Mouse (Mus musculus) frontal cortex, postnatal 10 days (tissue): ENCODE data around the gene Padi6.
A peak's percentile ranks its signal among the peaks of the same experiment; 100 is the strongest.

Experiments used
- DNase-seq, 2 experiments: peaks; one replicate each; pipeline ENCODE4 v3.0.0; 2022; ENCODE audit warnings: low spot score in 2 of 2, mixed read lengths in 1 of 2

Gene Padi6

DNA sequence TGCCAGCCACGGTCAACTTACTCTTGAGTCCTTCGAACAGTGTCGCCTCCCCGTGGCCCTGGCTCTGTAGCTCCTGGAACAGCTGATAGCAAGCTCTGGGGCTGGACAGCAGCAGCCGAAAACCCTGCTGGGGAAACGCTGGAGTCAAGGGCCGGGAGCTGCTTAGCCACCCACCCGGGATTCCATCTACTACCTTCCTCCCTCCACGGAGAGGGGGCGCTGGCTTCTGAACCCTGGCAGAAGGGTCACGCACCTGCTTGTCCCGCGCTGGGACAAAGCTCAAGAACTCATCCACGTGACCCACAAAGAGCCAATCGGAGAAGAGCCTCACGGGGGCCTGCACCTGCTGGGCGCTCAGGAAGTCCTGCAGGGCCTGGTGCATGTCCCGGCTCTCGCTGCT is 7.9 kb upstream of the Padi6 start:
- DNase-seq, result no peak

DNA sequence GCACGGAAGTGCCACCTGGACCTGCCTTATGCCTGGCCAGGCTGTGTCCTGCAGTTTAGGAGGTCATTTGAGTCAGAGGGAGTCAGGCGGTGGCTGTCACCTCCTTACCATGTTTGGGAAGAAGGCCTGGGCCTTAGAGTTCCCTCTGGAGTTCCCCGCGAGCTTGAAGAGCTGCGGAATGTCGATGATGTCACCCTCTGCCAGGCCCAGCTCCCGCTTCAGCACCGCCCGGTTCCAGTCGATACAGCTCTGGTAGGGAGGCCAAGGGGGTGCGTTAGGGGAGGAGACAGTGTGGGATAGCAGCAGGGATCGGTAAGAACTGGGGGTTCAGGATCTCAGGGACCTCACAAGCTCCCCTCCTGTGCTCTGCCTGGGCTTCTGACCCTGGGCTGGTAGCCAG is 5.5 kb upstream of the Padi6 start:
- no peak for DNase-seq

DNA sequence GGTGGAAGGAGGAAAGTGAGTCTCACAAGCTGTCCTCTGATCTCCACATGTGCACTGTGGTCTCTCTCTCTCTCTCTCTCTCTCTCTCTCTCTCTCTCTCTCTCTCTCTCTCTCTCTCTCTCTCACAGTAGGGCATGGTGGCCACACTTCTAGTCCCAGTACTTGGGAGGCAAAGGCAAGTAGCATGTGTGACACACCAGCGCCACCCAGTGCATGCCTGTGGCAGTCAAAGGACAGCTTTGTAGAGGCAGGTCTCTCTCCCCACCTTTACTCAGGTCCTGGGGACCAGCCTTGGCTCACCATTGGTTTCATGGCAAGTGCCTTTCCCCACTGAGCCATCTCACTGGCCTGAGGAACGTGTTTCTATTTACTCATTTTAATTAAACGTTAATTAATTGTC is 2.2 kb upstream of the Padi6 start:
- DNase-seq, result peak in 1 of 2 experiments; percentile 36

DNA sequence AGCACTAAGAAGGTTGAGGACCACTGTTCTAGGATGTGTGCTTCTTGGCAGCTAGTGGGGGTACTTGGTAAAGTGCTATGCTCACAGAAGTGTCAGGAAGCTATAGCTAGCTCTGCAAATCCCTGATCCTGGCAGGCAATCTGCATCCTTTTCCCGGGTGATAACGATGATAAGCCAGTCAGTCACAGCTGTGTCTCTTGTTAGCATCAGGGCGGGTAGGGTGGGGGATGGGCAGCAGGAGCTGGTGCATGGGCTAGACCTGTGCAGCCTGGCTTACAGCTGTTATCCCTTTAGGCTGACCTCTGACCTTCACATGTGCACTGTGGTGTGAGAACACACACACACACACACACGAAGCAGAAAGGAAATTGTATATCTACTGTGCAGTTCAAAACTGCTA is 643 bp upstream of the Padi6 start:
- DNase-seq, result no peak

DNA sequence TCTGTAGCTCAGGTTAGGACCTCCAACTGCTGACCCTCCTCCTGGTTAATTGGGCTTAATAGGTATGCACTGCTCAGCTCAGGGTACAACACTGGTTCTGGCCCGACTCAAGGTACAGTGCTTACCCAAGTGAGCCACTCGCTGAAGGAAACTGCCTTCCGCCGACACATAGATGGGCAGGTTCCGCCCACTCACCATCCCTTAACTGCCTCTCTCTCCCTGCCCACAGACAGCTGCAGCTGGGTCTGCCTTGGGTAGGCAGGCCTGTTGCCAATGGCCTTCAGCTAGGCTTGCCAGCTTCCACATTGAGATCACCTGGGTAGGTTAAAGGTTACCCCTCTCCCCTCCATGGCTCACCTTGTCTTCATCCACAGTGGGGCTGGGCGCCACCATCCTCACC is 1.0 kb downstream of the Padi6 start:
- no peak for DNase-seq

DNA sequence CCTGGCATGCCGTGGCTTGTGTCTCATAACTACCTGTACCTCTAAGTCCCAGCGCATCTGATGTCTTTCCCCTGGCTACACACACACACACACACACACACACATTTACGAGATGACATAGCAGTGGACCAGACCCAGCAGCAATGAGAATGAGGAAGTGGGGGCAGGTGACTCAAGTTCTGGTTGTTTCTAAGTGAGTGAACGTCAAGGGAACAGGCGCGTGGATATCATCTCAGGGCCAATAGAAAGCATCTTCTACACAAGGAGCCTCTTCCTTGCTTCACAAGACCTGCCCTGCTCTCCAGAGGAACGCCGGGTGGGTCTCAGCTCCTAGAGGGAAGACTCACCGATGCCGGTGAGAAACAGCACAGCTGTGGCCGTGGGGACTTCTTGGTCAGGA is 1.8 kb downstream of the Padi6 start:
- no peak for DNase-seq

DNA sequence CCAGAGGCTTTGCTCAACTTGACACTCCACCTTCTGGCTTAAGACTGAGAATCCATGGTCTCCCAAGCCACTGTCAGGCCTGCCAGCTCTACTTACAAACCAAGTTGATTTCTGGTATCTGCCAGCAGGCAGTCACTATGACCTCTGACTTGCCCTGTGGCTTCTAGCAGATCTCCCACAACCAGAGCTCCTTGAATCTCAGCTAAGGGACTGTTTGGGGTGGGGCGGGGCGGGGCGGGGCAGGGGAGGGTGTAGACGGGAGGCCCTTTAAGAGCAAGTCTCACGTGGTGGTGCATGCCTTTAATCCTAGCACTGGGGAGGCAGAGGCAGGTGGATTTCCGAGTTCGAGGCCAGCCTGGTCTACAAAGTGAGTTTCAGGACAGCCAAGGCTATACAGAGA is 9.6 kb downstream of the Padi6 start:
- DNase-seq, result no peak

DNA sequence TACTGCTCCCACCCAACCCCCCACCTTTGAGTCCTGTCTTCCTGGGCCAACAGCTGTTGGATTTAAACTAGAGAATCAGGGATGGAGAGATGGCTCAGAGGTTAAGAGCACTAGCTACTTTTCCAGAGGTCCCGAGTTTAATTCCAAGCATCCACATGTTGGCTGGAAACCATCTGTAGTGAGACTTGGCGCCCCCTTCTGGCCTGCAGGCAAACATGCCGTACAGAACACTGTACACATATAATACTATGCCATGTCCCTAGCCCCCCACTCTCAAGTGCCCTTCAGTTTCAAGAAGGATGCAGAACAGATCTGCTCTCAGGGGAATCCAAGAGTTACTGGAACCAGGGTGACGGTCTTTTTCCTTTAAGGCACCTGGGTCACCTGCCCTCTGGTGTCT is 10.8 kb downstream of the Padi6 start:
- DNase-seq, result no peak

DNA sequence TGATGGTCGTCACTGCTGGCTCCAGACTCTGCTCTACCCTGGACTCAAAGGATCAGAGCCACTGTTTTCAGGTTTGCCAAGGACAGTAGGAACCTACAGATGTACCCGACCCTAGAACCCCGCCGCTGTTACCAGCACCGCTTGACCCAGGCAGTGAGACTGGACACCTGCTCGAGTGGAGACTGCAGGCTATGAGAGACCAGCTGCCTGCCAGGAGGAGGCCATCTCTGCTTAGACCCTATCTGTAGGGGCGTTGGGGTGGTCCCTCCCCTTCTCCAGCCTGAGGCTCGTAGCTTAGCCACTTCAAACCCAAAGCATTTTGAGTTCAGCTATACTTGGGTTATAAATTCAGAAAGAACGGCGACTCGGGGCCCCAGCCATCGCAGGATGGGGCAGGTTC is 15.5 kb downstream of the Padi6 start:
- no peak for DNase-seq

DNA sequence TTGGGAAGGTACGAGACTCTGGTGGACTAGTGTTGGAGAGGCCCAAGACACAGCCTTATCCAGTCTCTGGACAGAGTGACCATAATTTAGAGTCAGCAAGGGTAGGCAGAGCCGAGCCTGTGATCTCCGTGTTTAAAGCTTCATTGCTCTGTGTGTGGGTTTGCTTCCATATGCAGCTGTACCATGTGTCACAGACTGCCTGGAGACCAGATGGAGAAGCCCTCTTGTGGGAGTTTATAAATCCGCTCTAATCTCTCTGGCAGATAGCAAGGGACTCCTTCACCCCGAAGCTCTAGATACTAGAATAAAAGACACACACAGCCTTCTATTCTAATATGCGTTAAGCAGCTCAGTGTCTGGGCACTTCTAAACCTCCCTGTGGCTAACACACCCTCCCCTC is 17.7 kb downstream of the Padi6 start:
- DNase-seq, result no peak

DNA sequence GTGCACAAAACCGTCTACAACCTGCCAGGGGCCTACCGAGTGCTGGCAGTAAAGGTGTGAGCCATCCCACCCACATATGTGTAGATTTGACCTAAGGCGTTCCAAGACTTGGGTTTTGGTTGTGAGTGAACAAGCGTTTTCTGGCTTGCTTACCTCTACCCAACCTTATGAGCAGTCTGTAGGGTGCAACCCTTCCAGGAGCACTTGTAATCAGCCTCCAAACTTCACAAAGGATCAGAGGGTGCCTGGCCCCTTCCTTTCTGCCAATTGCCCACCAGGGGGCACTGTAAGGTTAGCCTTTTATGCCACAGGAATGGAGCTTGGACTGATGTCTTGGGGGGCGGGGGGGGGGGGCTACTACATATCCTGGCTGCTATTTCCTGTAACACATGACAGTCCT is 18.6 kb downstream of the Padi6 start:
- DNase-seq, result no peak

DNA sequence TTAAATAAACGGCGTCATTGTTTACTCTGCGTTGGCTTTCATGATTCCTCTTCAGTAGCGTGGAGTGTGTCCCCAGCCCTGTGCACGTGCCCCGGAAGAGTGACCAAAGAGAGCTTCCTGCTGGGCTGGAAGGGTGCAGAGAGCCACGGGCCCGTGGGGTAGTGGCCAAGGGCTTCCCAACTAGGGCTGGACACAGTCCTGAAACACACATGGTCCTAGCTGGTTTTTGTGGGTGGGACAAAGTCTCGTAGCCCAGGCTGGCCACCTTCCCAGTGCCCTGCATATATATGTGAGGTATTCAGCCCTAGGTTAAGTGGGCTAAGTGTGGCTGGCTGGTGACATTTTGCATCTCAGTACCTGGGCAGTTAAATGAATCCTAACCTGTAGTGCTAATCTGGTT is 19.3 kb downstream of the Padi6 start:
- no peak for DNase-seq

DNA sequence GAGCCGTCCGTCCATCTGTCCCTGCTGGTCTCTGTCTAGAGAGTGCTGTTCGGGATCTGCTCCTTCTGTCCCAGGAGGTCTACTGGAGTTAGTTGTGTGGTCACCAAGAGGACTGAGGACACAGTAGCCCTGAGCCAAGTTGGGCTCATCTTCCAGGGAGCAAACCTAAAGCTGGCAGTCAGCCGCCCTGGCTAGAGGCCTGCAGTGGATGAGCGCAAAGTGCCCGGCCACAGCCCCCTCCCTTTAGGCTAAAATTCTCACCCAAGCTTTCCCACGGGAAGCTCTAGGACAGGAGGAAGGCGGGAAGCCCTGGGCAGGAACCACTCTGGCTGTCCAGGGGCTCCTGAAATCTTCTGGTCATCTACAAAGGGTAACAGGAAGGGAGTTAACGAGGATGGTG is 19.7 kb downstream of the Padi6 start:
- no peak for DNase-seq

DNA sequence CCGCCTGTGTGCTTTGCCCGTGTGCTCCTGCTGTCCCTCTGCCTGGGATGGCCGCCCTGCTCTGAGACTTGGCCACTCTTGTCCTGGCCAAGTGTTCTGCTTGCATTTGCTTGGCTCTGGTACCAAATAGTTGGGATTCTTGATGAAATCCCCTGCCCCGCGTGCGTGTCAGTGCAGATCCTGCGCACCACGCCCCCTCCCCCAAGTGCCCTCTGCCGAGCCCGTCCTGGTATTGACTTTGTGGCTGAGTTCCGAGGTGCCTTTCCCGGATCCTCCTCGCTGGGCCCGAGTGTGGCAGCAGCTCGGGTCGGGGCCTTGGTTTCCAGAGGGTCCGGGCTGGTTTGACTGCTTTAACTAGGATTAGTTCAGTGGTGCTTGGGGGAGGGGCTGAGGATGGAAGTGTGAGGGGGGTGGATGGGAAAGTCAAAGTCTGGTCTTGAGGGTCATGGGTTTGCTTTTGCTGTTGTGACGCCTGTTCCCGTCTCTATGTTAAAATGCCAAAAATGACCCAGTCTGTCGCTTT is 20.4 kb downstream of the Padi6 start:
- no peak for DNase-seq

DNA sequence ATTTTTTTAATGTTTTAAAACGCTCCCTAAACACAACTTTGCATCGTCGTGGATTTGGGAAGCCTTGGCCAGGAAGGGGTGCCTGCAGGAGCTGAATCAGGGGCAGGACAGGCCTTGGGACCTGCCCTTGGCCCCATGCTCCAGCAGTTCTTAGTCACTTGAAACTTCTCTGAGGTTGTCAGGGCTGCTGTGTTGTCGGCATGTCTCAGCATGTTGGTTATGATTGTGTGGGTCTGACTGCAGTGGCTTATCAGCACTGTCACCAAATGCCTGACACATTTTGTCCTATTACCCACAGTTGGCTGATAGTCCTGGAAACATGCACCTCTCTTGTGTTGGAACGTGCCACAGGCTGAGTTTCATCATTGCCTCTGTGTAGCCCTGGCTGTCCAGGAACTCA is 22.4 kb downstream of the Padi6 start:
- no peak for DNase-seq

DNA sequence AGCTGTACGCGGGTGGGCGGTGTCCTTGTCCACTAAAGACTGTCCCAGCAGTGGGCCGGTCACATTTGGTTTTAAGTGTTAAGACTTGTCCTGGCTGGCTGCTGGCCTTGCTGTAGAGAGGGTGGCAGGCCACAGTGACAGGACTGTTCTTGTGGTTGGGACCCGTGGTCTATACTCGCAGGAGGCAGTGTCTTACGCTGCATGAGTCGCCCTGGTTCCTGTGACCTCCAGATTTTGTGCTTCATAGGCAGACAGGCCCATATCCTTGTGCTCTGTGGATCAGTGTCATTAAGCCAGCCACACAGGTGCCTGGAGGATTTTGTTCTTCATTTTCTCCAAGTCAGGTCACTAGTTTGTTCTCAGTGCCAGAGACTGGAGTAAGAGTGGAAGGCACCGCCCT is 24.0 kb downstream of the Padi6 start:
- DNase-seq, result no peak

DNA sequence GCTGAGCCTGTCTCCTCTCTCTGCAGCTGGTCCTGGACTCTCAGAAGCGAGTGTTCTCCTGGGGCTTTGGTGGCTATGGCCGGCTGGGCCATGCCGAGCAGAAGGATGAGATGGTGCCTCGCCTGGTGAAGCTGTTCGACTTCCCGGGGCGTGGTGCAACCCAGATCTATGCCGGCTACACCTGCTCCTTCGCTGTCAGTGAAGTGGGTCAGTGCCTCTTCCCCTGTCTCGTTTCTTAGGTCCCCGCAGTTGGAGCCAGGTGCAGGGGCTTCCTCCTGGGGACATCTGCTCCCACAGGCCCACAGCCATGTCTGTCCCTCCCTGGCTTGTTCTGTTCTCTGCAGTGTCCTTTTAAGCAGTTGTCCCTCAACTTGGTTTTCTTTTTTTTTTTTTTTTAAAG is 25.4 kb downstream of the Padi6 start:
- no peak for DNase-seq

DNA sequence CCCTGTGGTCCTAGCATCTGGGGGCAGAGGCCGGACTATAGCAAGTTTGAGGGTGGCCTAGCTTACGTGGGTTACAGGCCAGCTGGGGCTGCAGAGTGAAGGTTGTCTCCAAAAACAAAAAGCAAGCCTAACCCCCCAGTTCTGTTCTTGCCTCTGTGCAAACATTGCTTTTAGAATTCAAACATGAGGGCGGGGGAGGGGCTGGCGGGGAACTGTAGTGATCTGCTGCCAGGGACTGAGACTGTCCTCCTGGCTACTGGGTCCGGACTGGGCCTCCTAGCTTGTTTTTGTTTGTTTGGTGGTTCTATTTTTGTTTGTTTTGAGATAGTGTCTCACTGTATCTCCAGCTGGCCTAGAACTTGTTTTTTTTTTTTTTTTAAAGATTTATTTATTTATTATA is 27.9 kb downstream of the Padi6 start:
- no peak for DNase-seq

DNA sequence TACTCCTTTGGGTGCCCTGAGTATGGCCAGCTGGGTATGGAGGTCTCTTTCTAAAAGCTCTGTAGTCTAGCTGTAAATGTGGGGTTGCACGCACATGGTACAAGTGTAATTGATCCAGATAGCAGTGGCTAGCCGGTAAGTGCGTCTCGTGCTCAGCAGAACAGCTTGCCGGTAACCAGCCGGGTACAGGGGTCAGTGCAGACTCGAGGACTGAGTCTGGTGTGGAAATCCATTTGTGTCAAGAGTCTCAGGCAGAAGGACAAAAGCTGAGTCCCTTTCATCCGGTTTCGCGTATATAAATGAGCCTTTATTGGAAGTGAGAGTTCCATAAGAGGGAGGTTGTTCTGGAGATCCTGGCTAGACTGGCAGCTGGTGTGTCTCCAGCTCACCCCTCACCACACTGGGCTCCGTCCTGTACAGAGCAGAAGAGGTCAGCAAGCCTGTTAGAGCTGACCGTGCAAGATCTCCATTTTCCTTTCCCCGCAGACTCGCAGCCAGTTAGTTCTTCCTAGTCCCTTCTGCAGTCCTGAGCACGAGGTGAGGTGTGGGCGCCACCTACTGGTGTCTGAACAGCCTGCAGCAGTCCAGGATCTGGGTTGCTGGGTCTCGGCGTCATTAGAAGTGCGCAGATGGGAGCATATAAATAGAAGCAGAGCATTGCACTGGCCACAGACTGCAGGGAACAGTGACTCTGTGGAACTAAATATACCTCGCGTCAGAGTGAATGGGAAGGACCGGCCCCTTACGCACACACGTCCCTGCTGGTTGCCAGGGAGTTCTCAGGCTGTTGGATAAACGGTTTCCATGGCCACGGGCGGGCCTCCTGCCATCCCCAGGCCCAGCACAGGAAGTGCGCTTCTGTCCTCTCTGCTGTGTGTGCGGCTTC is 28.7 kb downstream of the Padi6 start:
- peak; percentile 93 to 96 for DNase-seq

DNA sequence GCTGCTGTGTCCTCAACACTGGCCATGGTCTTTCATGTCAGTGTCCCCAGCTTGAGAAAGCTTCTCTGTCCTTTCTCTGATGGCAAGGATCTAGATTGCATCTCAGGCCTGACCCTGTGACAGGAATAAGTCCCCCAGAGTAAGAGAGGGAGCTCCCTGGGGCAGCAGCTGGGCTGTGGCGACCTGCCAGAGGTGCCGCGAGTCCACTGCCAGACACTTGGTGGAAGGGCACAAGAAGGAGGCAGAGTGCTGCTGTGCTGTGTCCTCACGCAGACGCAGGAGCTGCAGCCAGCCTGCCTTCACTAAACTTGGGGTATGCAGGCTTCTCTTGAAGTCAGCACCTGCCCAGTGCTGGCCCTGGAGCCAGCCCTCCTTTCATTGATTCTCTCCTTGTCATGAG is 31.1 kb downstream of the Padi6 start:
- DNase-seq, result no peak

DNA sequence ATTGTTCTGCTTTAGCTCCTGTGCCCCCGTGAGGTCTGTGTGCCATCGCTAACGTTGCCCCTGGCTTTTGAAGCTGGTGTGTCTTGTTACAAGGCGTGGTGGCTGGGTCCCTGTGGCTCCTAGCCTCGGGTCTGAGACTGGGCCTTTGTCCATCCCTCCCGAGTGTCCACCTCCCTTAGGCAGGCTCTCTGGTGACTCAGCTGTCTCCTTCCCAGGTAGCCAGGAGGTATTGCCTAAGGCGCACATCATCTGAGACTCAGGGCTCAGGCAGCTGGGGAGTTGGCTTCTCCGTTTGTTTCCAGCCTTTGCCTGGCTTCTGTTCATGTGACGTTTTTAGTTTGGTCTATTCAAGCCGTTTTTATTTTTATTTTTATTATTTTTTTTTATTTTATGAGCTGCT is 31.7 kb downstream of the Padi6 start:
- DNase-seq, result no peak

DNA sequence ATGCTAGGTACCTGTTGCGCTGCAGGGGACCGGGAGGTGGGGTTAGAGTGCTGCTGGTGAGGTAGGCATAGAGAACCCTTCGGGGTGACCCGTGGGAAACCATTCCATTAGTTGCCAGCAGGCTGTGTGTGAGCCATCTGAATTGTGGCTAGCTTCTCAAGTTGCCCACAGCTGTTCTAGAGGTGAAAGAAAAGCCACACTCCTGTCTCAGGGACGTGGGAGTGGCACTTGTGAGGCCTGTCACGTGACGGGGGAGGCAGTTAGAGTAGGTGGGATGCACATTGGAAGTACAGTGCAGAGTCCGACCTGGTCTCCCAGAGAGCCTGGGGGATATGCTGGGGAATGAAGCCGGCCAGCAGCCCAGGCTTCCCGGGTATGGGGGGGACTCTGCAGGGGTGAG is 32.8 kb downstream of the Padi6 start:
- no peak for DNase-seq

DNA sequence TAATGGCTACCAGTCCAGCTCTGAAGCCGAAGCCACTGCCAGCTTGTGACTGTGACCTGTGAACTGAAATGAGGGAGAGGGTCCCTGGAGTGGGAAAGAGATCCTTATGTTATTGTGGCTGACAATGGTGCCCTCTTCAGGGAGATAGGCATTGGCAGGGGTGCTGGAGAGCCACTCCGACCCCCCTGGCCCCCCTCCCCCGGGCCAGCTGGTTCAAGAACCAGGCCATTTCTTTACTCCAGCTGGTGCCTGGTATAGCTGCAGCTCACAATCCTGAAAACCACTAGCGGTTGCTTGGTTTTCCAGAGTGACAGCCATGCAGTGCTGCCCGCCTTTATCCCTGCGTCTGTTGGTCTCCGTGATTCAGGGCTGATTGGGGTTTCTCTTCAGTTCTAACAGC is 33.3 kb downstream of the Padi6 start:
- no peak for DNase-seq
